Mouse (Mus musculus): ENCODE data around the gene Smc5. TPM values are rescaled to one million over a fixed set of nuclear protein-coding genes. Genes with fewer than 3 reads are reported as not detected.

Smc5 gene
- polyA plus RNA-seq, 1 experiment from 2014 or later, result 50.2 TPM

GRCm38 (mm10) chr19:23274054-23274724 is 492 bp upstream of the Smc5 start:
- Histone ChIP-seq H3K9me3 (no peaks in the 10 kb centered on the region), H3K4me3 (peak overlapping the region; percentile 80), H3K27ac (replicated peaks) (peak overlapping the region; percentile 94), H3K27me3 (replicated peaks; ENCODE audit: low read depth, poor library complexity, severe bottlenecking) (no peaks in the 10 kb centered on the region), H3K4me1 (peaks cover 9% of the 10 kb centered on the region), H3K36me3 (replicated peaks) (peaks cover 9% of the 10 kb centered on the region)
- WGBS, result 64% methylated on average over 4 of the region's 4 CpGs
- DNase-seq (ENCODE audit: low spot score), result no peak

- Histone ChIP-seq H3K27ac (replicated peaks) (no peak overlapping the region), H3K9me3 (no peaks in the 10 kb centered on the region), H3K4me1 (no peaks in the 10 kb centered on the region), H3K27me3 (replicated peaks; ENCODE audit: low read depth, poor library complexity, severe bottlenecking) (no peaks in the 10 kb centered on the region), H3K36me3 (replicated peaks) (peaks cover 98% of the 10 kb centered on the region), H3K4me3 (no peak overlapping the region)
- WGBS, result 86% methylated on average over 9 of the region's 9 CpGs
- no peak for DNase-seq (ENCODE audit: low spot score)
Observed at GRCm38 (mm10) chr19:23256771-23257170, 16.9 kb downstream of the Smc5 start.

- H3K4me3 ChIP-seq, result no peak overlapping the region
- peaks cover 66% of the 10 kb centered on the region for H3K36me3 ChIP-seq (replicated peaks)
- no peak for DNase-seq (ENCODE audit: low spot score)
- no peak overlapping the region for H3K27ac ChIP-seq (replicated peaks)
- H3K9me3 ChIP-seq, result no peaks in the 10 kb centered on the region
- 90% methylated on average over 2 of the region's 2 CpGs for WGBS
- H3K27me3 ChIP-seq (replicated peaks; ENCODE audit: low read depth, poor library complexity, severe bottlenecking), result no peaks in the 10 kb centered on the region
- H3K4me1 ChIP-seq, result no peaks in the 10 kb centered on the region
Observed at GRCm38 (mm10) chr19:23246473-23246872, 27.2 kb downstream of the Smc5 start.

- Histone ChIP-seq H3K27ac (replicated peaks) (no peak overlapping the region), H3K36me3 (replicated peaks) (peaks cover 88% of the 10 kb centered on the region), H3K27me3 (replicated peaks; ENCODE audit: low read depth, poor library complexity, severe bottlenecking) (no peaks in the 10 kb centered on the region), H3K4me1 (no peaks in the 10 kb centered on the region), H3K4me3 (no peak overlapping the region), H3K9me3 (no peaks in the 10 kb centered on the region)
- DNase-seq (ENCODE audit: low spot score), result no peak
- WGBS, result 71% methylated on average over 4 of the region's 4 CpGs
Observed at GRCm38 (mm10) chr19:23225065-23225464, 48.6 kb downstream of the Smc5 start.

- H3K4me3 ChIP-seq, result no peak overlapping the region
- H3K27ac ChIP-seq (replicated peaks), result no peak overlapping the region
- H3K27me3 ChIP-seq (replicated peaks; ENCODE audit: low read depth, poor library complexity, severe bottlenecking), result no peaks in the 10 kb centered on the region
- H3K36me3 ChIP-seq (replicated peaks), result peaks cover 94% of the 10 kb centered on the region
- H3K9me3 ChIP-seq, result no peaks in the 10 kb centered on the region
- no peaks in the 10 kb centered on the region for H3K4me1 ChIP-seq
- no peak for DNase-seq (ENCODE audit: low spot score)
- 93% methylated on average over 8 of the region's 8 CpGs for WGBS
Observed at GRCm38 (mm10) chr19:23214326-23214725, 59.4 kb downstream of the Smc5 start.

GRCm38 (mm10) chr19:23211325-23211724 is 62.4 kb downstream of the Smc5 start:
- no peak for DNase-seq (ENCODE audit: low spot score)
- H3K27me3 ChIP-seq (replicated peaks; ENCODE audit: low read depth, poor library complexity, severe bottlenecking), result no peaks in the 10 kb centered on the region
- no peaks in the 10 kb centered on the region for H3K4me1 ChIP-seq
- H3K27ac ChIP-seq (replicated peaks), result no peak overlapping the region
- no peaks in the 10 kb centered on the region for H3K9me3 ChIP-seq
- no peak overlapping the region for H3K4me3 ChIP-seq
- peaks cover 87% of the 10 kb centered on the region for H3K36me3 ChIP-seq (replicated peaks)
- 90% methylated on average over 6 of the region's 6 CpGs for WGBS

GRCm38 (mm10) chr19:23203505-23204053 is 70.1 kb downstream of the Smc5 start:
- Histone ChIP-seq H3K36me3 (replicated peaks) (peaks cover 78% of the 10 kb centered on the region), H3K4me3 (no peak overlapping the region), H3K27me3 (replicated peaks; ENCODE audit: low read depth, poor library complexity, severe bottlenecking) (no peaks in the 10 kb centered on the region), H3K4me1 (no peaks in the 10 kb centered on the region), H3K27ac (replicated peaks) (no peak overlapping the region), H3K9me3 (peaks cover 10% of the 10 kb centered on the region; the same call in 1 of the 2 replicates)
- 95% methylated on average over 3 of the region's 3 CpGs for WGBS
- DNase-seq (ENCODE audit: low spot score), result no peak

- 96% methylated on average over 5 of the region's 5 CpGs for WGBS
- peaks cover 79% of the 10 kb centered on the region for H3K36me3 ChIP-seq (replicated peaks)
Observed at GRCm38 (mm10) chr19:23202106-23202505, 71.6 kb downstream of the Smc5 start.

GRCm38 (mm10) chr19:23193076-23193475 is 80.6 kb downstream of the Smc5 start:
- no peaks in the 10 kb centered on the region for H3K27me3 ChIP-seq (replicated peaks; ENCODE audit: low read depth, poor library complexity, severe bottlenecking)
- 69% methylated on average over 3 of the region's 3 CpGs for WGBS
- DNase-seq (ENCODE audit: low spot score), result no peak

More at GRCm38 (mm10) chr19:23202106-23202505, 71.6 kb downstream of the Smc5 start:
- H3K27me3 ChIP-seq (replicated peaks; ENCODE audit: low read depth, poor library complexity, severe bottlenecking), result no peaks in the 10 kb centered on the region
- no peak overlapping the region for H3K4me3 ChIP-seq
- DNase-seq (ENCODE audit: low spot score), result no peak
- H3K9me3 ChIP-seq, result peaks cover 10% of the 10 kb centered on the region; the same call in 1 of the 2 replicates
- no peaks in the 10 kb centered on the region for H3K4me1 ChIP-seq
- no peak overlapping the region for H3K27ac ChIP-seq (replicated peaks)

GRCm38 (mm10) chr19:23191486-23191885 is 82.2 kb downstream of the Smc5 start:
- WGBS, result 92% methylated on average over 6 of the region's 6 CpGs
- DNase-seq (ENCODE audit: low spot score), result no peak
- no peaks in the 10 kb centered on the region for H3K9me3 ChIP-seq
- no peaks in the 10 kb centered on the region for H3K27me3 ChIP-seq (replicated peaks; ENCODE audit: low read depth, poor library complexity, severe bottlenecking)
- no peak overlapping the region for H3K27ac ChIP-seq (replicated peaks)
- no peaks in the 10 kb centered on the region for H3K4me1 ChIP-seq
- H3K36me3 ChIP-seq (replicated peaks), result peaks cover 22% of the 10 kb centered on the region
- H3K4me3 ChIP-seq, result no peak overlapping the region

More at GRCm38 (mm10) chr19:23193076-23193475, 80.6 kb downstream of the Smc5 start:
- Histone ChIP-seq H3K9me3 (no peaks in the 10 kb centered on the region), H3K4me3 (no peak overlapping the region), H3K4me1 (no peaks in the 10 kb centered on the region), H3K27ac (replicated peaks) (no peak overlapping the region), H3K36me3 (replicated peaks) (peaks cover 34% of the 10 kb centered on the region)

- Histone ChIP-seq H3K4me1 (no peaks in the 10 kb centered on the region), H3K27me3 (replicated peaks; ENCODE audit: low read depth, poor library complexity, severe bottlenecking) (no peaks in the 10 kb centered on the region), H3K27ac (replicated peaks) (no peak overlapping the region), H3K9me3 (no peaks in the 10 kb centered on the region), H3K4me3 (no peak overlapping the region), H3K36me3 (replicated peaks) (peaks cover 24% of the 10 kb centered on the region)
- DNase-seq (ENCODE audit: low spot score), result no peak
- WGBS, result 94% methylated on average over 1 of the region's 1 CpGs
Observed at GRCm38 (mm10) chr19:23189744-23190143, 84.0 kb downstream of the Smc5 start.

GRCm38 (mm10) chr19:23188986-23189385 is 84.7 kb downstream of the Smc5 start:
- Histone ChIP-seq H3K27ac (replicated peaks) (no peak overlapping the region), H3K4me3 (no peak overlapping the region), H3K27me3 (replicated peaks; ENCODE audit: low read depth, poor library complexity, severe bottlenecking) (no peaks in the 10 kb centered on the region), H3K36me3 (replicated peaks) (peaks cover 28% of the 10 kb centered on the region), H3K9me3 (no peaks in the 10 kb centered on the region), H3K4me1 (no peaks in the 10 kb centered on the region)
- no peak for DNase-seq (ENCODE audit: low spot score)
- 92% methylated on average over 7 of the region's 7 CpGs for WGBS

GRCm38 (mm10) chr19:23187732-23188131 is 86.0 kb downstream of the Smc5 start:
- no peaks in the 10 kb centered on the region for H3K4me1 ChIP-seq

More at GRCm38 (mm10) chr19:23187732-23188131, 86.0 kb downstream of the Smc5 start:
- no peaks in the 10 kb centered on the region for H3K9me3 ChIP-seq
- no peak for DNase-seq (ENCODE audit: low spot score)
- no peaks in the 10 kb centered on the region for H3K27me3 ChIP-seq (replicated peaks; ENCODE audit: low read depth, poor library complexity, severe bottlenecking)
- H3K4me3 ChIP-seq, result no peak overlapping the region
- no peak overlapping the region for H3K27ac ChIP-seq (replicated peaks)
- H3K36me3 ChIP-seq (replicated peaks), result peaks cover 36% of the 10 kb centered on the region
- 93% methylated on average over 6 of the region's 6 CpGs for WGBS
